Mouse (Mus musculus): ENCODE results near the gene Upk3bl. TPM values are rescaled to one million over a fixed set of nuclear protein-coding genes. Genes with fewer than 3 reads are reported as not detected.
A peak's percentile ranks its signal among the peaks of the same experiment; 100 is the strongest.
"Not testable (repeated sequence)": the region's sequence is repeated elsewhere in the genome, so short reads cannot be mapped to it uniquely, and the experiment has no call there.

Gene Upk3bl
- polyA plus RNA-seq, 1 experiment: 2.7 TPM

DNA sequence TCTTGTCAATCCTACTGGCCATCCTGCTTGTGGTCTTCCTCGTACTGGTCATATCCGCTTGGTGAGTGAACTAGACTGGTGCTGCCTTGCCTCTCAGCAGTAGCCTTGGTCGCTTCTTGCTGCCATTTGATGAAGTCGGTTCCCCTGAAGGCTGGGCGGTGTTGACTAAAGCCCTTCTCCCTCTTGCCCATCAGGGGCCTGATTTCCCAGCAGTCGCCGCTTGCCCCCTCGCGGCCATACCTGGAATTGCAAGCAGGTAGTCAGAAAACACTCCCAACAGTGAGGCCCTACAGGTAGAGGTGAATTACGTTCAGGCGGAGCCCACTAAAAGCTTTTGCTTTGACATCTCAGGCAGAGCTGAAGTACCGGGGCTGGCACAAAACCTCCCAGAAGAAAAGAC lies 7.3 kb downstream of the Upk3bl start:
- Histone ChIP-seq H3K4me1 (ENCODE audit: control insufficient read depth, insufficient read depth, low read length) (peaks cover 6% of the 10 kb centered on the region), H3K9me3 (replicated peaks; ENCODE audit: control insufficient read depth, insufficient read depth, low read length, poor library complexity, severe bottlenecking) (no peaks in the 10 kb centered on the region), H3K27ac (ENCODE audit: insufficient read depth, low read length) (peak overlapping the region; percentile 4; the same call in 1 of the 2 replicates), H3K27me3 (ENCODE audit: control insufficient read depth, insufficient read depth, low read length, poor library complexity, severe bottlenecking) (no peaks in the 10 kb centered on the region), H3K36me3 (ENCODE audit: control insufficient read depth, insufficient read depth, low read length, poor library complexity, severe bottlenecking) (no peaks in the 10 kb centered on the region), H3K4me3 (ENCODE audit: low read depth, low read length) (no peak overlapping the region), H3K9ac (ENCODE audit: low read depth, poor library complexity, severe bottlenecking) (no peak overlapping the region)
- no peak for TF ChIP-seq POLR2A (IDR thresholded peaks at IDR 0.05; ENCODE audit: insufficient read depth, low read length)
- 0 out of 2 replicates have a peak, but pooled peaks have one; percentile 19 for TF ChIP-seq EP300 (IDR thresholded peaks at IDR 0.05; ENCODE audit: insufficient read depth, low read depth, low read length)
- TF ChIP-seq CTCF (IDR thresholded peaks at IDR 0.05; ENCODE audit: low read depth, low read length): peak; percentile 92

DNA sequence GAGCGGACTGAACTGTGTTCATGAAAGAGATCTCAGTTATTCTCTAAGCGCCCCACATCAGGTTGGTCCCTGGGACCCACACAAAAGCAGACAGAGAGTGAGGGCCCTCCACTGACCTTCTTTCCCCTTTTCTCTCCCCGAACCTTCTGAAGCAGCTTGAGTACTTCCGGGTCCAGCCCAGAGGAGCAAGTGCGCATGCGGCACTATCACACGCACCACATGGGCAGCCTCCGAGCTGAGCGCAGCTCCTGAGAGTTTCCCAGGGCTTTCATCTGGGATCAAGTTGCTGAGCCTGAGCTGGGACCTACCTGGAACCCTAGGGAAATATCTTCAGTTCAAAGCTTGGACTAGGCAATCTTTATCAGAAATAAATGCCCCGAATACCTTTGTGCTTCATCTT lies 9.6 kb downstream of the Upk3bl start:
- TF ChIP-seq POLR2A (IDR thresholded peaks at IDR 0.05; ENCODE audit: insufficient read depth, low read length): no peak
- TF ChIP-seq EP300 (IDR thresholded peaks at IDR 0.05; ENCODE audit: insufficient read depth, low read depth, low read length): no peak
- no peak for TF ChIP-seq CTCF (IDR thresholded peaks at IDR 0.05; ENCODE audit: low read depth, low read length)
- no peak overlapping the region for H3K9ac ChIP-seq (ENCODE audit: low read depth, poor library complexity, severe bottlenecking)
- H3K9me3 ChIP-seq (replicated peaks; ENCODE audit: control insufficient read depth, insufficient read depth, low read length, poor library complexity, severe bottlenecking): no peaks in the 10 kb centered on the region

DNA sequence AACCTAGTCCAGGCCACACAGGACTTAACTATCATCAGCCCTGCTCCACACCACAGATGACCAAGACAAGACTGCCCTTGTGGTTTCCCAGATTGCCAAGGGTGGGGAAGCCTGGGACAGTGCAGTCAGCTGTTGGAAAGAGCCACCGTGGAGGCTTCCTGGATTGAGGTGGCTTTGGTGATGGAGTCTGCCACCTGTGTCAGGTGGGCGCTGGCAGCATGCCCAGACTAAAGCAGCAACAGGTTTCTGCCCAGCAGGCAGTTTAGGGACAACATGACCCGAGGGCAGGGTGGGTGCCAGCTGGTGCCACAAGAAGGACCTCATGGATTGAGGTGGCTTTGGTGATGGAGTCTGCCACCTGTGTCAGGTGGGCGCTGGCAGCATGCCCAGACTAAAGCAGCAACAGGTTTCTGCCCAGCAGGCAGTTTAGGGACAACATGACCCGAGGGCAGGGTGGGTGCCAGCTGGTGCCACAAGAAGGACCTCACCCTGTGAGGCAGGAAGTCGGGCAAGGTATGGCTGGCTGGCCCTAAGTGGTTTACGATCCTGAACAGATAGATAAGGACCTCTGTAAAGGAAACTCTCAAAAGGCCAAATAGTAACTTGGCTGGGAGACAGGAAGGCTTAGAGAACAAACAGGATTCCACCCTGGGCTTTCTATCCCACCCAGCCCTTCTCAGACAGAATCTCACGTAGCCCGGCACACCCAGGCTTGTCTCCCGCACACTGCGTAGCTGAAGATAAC lies 12.3 kb downstream of the Upk3bl start:
- not testable (repeated sequence) for H3K9ac ChIP-seq (ENCODE audit: low read depth, poor library complexity, severe bottlenecking); H3K4me1 ChIP-seq (ENCODE audit: control insufficient read depth, insufficient read depth, low read length); H3K27ac ChIP-seq (ENCODE audit: insufficient read depth, low read length); H3K9me3 ChIP-seq (replicated peaks; ENCODE audit: control insufficient read depth, insufficient read depth, low read length, poor library complexity, severe bottlenecking); H3K27me3 ChIP-seq (ENCODE audit: control insufficient read depth, insufficient read depth, low read length, poor library complexity, severe bottlenecking); H3K4me3 ChIP-seq (ENCODE audit: low read depth, low read length); H3K36me3 ChIP-seq (ENCODE audit: control insufficient read depth, insufficient read depth, low read length, poor library complexity, severe bottlenecking)

More for the DNA sequence above, 9.6 kb downstream of the Upk3bl start:
- Histone ChIP-seq H3K4me1 (ENCODE audit: control insufficient read depth, insufficient read depth, low read length) (peaks cover 2% of the 10 kb centered on the region), H3K27me3 (ENCODE audit: control insufficient read depth, insufficient read depth, low read length, poor library complexity, severe bottlenecking) (no peaks in the 10 kb centered on the region), H3K4me3 (ENCODE audit: low read depth, low read length) (no peak overlapping the region), H3K36me3 (ENCODE audit: control insufficient read depth, insufficient read depth, low read length, poor library complexity, severe bottlenecking) (no peaks in the 10 kb centered on the region), H3K27ac (ENCODE audit: insufficient read depth, low read length) (no peak overlapping the region)

DNA sequence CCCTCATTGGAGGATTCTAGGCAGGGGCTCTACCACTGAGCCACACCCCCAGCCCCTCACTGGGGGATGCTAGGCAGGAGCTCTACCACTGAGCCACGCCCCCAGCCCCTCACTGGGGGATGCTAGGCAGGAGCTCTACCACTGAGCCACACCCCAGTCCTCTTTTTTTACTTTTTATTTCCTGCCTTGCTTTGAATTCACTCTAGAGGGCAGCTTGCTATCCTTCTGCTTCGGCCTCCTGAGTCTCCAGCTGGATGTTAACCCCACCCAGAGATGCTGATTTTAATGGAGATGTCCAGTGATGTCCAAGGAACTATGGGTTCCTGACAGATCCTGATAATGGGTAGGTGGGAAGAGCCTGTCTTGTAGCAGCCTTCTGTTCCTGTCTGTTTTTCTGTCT lies 15.1 kb downstream of the Upk3bl start:
- H3K9ac ChIP-seq (ENCODE audit: low read depth, poor library complexity, severe bottlenecking): no peak overlapping the region
- TF ChIP-seq POLR2A (IDR thresholded peaks at IDR 0.05; ENCODE audit: insufficient read depth, low read length) (no peak), EP300 (IDR thresholded peaks at IDR 0.05; ENCODE audit: insufficient read depth, low read depth, low read length) (no peak), CTCF (IDR thresholded peaks at IDR 0.05; ENCODE audit: low read depth, low read length) (no peak)
- H3K4me3 ChIP-seq (ENCODE audit: low read depth, low read length): no peak overlapping the region
- no peaks in the 10 kb centered on the region for H3K27me3 ChIP-seq (ENCODE audit: control insufficient read depth, insufficient read depth, low read length, poor library complexity, severe bottlenecking)
- no peaks in the 10 kb centered on the region for H3K36me3 ChIP-seq (ENCODE audit: control insufficient read depth, insufficient read depth, low read length, poor library complexity, severe bottlenecking)
- no peaks in the 10 kb centered on the region for H3K4me1 ChIP-seq (ENCODE audit: control insufficient read depth, insufficient read depth, low read length)
- H3K9me3 ChIP-seq (replicated peaks; ENCODE audit: control insufficient read depth, insufficient read depth, low read length, poor library complexity, severe bottlenecking): no peaks in the 10 kb centered on the region
- no peak overlapping the region for H3K27ac ChIP-seq (ENCODE audit: insufficient read depth, low read length)

DNA sequence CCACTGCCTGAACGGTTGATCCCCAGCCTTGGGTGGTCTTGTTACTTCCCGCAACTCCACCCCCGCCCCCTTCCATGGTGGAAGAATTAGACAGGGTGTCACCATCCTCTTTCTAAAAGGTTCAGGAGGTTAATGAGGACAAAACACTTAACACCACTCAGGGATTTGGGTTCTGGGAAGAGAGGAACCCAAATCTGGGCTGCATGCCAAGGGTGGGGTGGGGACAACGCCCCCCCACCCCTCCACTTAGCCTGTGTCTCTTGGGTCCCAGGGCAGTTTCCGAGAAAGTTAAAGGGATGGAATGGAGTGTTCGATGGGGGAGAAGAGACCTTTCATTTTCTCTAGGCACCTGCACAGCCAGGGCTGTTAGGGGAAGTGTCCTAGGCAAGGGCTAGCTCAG lies 18.8 kb downstream of the Upk3bl start:
- Histone ChIP-seq H3K9ac (ENCODE audit: low read depth, poor library complexity, severe bottlenecking) (no peak overlapping the region), H3K27ac (ENCODE audit: insufficient read depth, low read length) (no peak overlapping the region), H3K9me3 (replicated peaks; ENCODE audit: control insufficient read depth, insufficient read depth, low read length, poor library complexity, severe bottlenecking) (no peaks in the 10 kb centered on the region)

DNA sequence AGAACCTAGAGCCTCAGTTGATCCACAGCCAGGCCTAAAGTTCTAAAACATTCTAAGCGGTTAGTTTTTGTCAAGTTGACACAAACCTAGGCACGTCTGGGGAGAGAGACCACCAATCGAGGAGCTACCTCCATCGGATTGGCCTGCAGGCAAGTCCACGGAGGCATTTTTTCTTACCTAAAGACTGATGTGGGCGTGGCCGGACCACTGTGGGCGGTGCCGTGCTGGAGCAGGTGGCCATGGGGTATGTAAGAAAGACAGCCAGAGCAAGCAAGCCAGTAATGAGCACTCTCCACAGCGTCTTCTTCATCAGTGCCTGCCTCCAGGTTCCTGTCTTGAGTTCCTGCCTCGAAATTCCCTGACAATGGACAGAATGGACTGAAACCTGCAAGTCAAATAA lies 19.2 kb downstream of the Upk3bl start:
- Histone ChIP-seq H3K36me3 (ENCODE audit: control insufficient read depth, insufficient read depth, low read length, poor library complexity, severe bottlenecking) (no peaks in the 10 kb centered on the region), H3K9me3 (replicated peaks; ENCODE audit: control insufficient read depth, insufficient read depth, low read length, poor library complexity, severe bottlenecking) (no peaks in the 10 kb centered on the region), H3K9ac (ENCODE audit: low read depth, poor library complexity, severe bottlenecking) (no peak overlapping the region), H3K27ac (ENCODE audit: insufficient read depth, low read length) (no peak overlapping the region), H3K27me3 (ENCODE audit: control insufficient read depth, insufficient read depth, low read length, poor library complexity, severe bottlenecking) (no peaks in the 10 kb centered on the region), H3K4me3 (ENCODE audit: low read depth, low read length) (no peak overlapping the region), H3K4me1 (ENCODE audit: control insufficient read depth, insufficient read depth, low read length) (peaks cover 6% of the 10 kb centered on the region)
- TF ChIP-seq CTCF (IDR thresholded peaks at IDR 0.05; ENCODE audit: low read depth, low read length) (no peak), POLR2A (IDR thresholded peaks at IDR 0.05; ENCODE audit: insufficient read depth, low read length) (no peak)

More for the DNA sequence above, 18.8 kb downstream of the Upk3bl start:
- Histone ChIP-seq H3K4me1 (ENCODE audit: control insufficient read depth, insufficient read depth, low read length) (peaks cover 6% of the 10 kb centered on the region), H3K36me3 (ENCODE audit: control insufficient read depth, insufficient read depth, low read length, poor library complexity, severe bottlenecking) (no peaks in the 10 kb centered on the region), H3K4me3 (ENCODE audit: low read depth, low read length) (no peak overlapping the region), H3K27me3 (ENCODE audit: control insufficient read depth, insufficient read depth, low read length, poor library complexity, severe bottlenecking) (no peaks in the 10 kb centered on the region)
- TF ChIP-seq POLR2A (IDR thresholded peaks at IDR 0.05; ENCODE audit: insufficient read depth, low read length): no peak
- no peak for TF ChIP-seq EP300 (IDR thresholded peaks at IDR 0.05; ENCODE audit: insufficient read depth, low read depth, low read length)
- no peak for TF ChIP-seq CTCF (IDR thresholded peaks at IDR 0.05; ENCODE audit: low read depth, low read length)

All from ES-Bruce4 (cell line).